Mouse (Mus musculus) liver, embryonic 14.5 days (tissue): ENCODE results near the gene Guca2b. TPM values are rescaled to one million over a fixed set of nuclear protein-coding genes. Genes with fewer than 3 reads are reported as not detected.

Source experiments
- ATAC-seq: fragments of 200-750 bp; cut with Nextera tagmentation; 2 replicates; pipeline ENCODE4 v1.8.0; 2017; ENCODE audit warnings: moderate number of reproducible peaks, mild to moderate bottlenecking, moderate library complexity; ENCODE audit not compliant: insufficient read depth
- DNase-seq, 3 experiments: peaks; one replicate each; pipeline ENCODE4 v3.0.0-alpha.2; 2012 to 2013; ENCODE audit warnings: low read depth in 3 of 3, low spot score in 3 of 3
- H3K27ac ChIP-seq: fragments of 300-500 bp; sonication (generic); 2 replicates; pipeline ENCODE4 v1.5.1; 2014; ENCODE audit warnings: moderate library complexity, mild to moderate bottlenecking, control low read depth, inconsistent platforms
- H3K27me3 ChIP-seq: fragments of 300-500 bp; sonication (generic); 2 replicates; pipeline ENCODE4 v1.6.1; 2014; ENCODE audit warnings: mild to moderate bottlenecking, low read length, moderate library complexity; ENCODE audit not compliant: control insufficient read depth, insufficient read depth
- H3K36me3 ChIP-seq: fragments of 300-500 bp; sonication (generic); replicated peaks from 2 replicates; pipeline ENCODE4 v1.6.1; 2014; ENCODE audit warnings: low read depth; ENCODE audit not compliant: control insufficient read depth, insufficient read depth
- H3K4me1 ChIP-seq, 2 experiments: fragments of 200-500 bp in 1 of 2; fragments of 300-500 bp in 1 of 2; sonication (generic) in 1 of 2; replicated peaks; 2 replicates each; pipeline ENCODE4 v1.6.1; 2012 to 2014; ENCODE audit warnings: antibody characterized with exemption in 1 of 2, inconsistent platforms in 1 of 2, low read length in 1 of 2; ENCODE audit not compliant: control insufficient read depth in 2 of 2, insufficient read depth in 2 of 2
- H3K4me2 ChIP-seq: fragments of 300-500 bp; sonication (generic); 2 replicates; pipeline ENCODE4 v1.6.1; 2014; ENCODE audit warnings: low read depth, mild to moderate bottlenecking, control low read depth, moderate library complexity
- H3K4me3 ChIP-seq, 2 experiments: fragments of 200-500 bp in 1 of 2; fragments of 300-500 bp in 1 of 2; sonication (generic) in 1 of 2; 2 replicates each; pipeline ENCODE4 v1.5.1; 2012 to 2014; ENCODE audit warnings: low read depth in 2 of 2, low read length in 2 of 2, mild to moderate bottlenecking in 2 of 2, control low read depth in 1 of 2, inconsistent platforms in 1 of 2, moderate library complexity in 1 of 2; ENCODE audit not compliant: insufficient read depth in 1 of 2
- H3K9ac ChIP-seq: fragments of 300-500 bp; sonication (generic); replicated peaks from 2 replicates; pipeline ENCODE4 v1.6.1; 2014; ENCODE audit warnings: mild to moderate bottlenecking, control low read depth, moderate library complexity
- H3K9me3 ChIP-seq: fragments of 300-500 bp; sonication (generic); 2 replicates; pipeline ENCODE4 v1.6.1; 2016; ENCODE audit warnings: low read length, mixed read lengths; ENCODE audit not compliant: control insufficient read depth
- CTCF ChIP-seq: IDR thresholded peaks from 2 replicates; pipeline ENCODE4 v1.5.1; 2016; ENCODE audit warnings: antibody characterized with exemption, low read depth, control low read depth
- EP300 ChIP-seq: IDR thresholded peaks from 2 replicates; pipeline ENCODE4 v1.6.1; 2016; ENCODE audit warnings: antibody characterized with exemption, low read depth
- WGBS: fragments of 180-500 bp; shearing (Covaris S2); extraction: QIAGEN DNeasy Blood & Tissue Kit; methylation state at CpG from one replicate; pipeline ENCODE4 v1.1.7; 2014; ENCODE audit not compliant: insufficient replicate concordance; 5-methylcytosine and 5-hydroxymethylcytosine counted together
- polyA plus RNA-seq, 2 experiments: library from polyadenylated mRNA; depleted of rRNA in 1 of 2; stranded (reverse) in 1 of 2; unstranded in 1 of 2; fragments of >200 nt; fragmentation: Nextera tagmentation in 1 of 2; extraction: Ambion mirVana in 1 of 2; gene quantifications; 2 replicates each; pipeline versions ENCODE4 v1.2.1 to v1.2.3; 2012 to 2014

The Guca2b gene
- polyA plus RNA-seq, 2 experiments = 0.12 TPM; not detected in 1

DNA sequence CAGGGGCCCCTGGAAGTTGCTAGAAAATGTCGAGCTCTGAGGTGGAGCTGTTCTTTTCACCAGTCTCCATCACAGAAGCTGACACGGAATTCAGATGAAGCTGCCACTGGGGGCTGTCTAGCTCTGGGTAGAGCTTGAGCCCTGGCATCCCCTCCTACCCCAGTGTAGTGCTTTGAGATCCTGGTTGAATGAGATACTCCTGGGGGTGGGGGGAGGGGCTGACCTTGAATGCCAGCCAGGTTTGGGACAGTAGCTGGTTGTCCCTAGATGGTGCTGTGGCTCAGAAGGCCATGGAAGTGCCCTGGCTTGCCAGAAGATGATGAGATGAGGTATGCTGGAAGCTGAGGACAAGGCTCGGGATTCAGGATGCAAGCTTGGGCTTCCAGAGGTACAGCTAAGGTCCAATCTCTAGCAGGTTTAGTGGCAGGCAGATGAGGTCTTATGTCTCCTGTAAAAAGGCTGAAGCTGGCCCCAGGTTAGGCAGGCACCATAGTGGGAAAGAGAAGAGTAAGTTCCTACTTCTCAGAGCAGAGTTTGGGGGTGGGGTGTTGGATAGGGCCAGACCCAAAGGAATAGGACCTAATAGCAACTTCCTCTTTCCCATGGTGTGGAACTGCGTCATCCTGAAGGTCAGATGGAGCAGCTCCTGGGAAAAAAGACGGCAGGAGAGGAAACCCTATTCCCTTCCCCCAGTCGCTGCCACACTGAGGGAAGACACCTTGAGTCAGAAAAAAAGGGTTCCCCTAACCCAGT is 23.7 kb downstream of the Guca2b start:
- no peak overlapping the region for H3K4me2 ChIP-seq
- DNase-seq (no peak), ATAC-seq (no peak)
- H3K4me3 ChIP-seq = no peak overlapping the region
- no peaks in the 10 kb centered on the region for H3K9me3 ChIP-seq
- no peaks in the 10 kb centered on the region; the same call in 1 of the 2 replicates for H3K36me3 ChIP-seq
- TF ChIP-seq EP300 = no peak
- no peak for TF ChIP-seq CTCF
- no peak overlapping the region for H3K9ac ChIP-seq
- 45% methylated on average over 6 of the region's 6 CpGs for WGBS
- H3K4me1 ChIP-seq = peaks cover 0 to 10% of the 10 kb centered on the region in 2 experiments; a peak in 2 of 4 replicates
- no peaks in the 10 kb centered on the region for H3K27me3 ChIP-seq
- H3K27ac ChIP-seq = no peak overlapping the region

DNA sequence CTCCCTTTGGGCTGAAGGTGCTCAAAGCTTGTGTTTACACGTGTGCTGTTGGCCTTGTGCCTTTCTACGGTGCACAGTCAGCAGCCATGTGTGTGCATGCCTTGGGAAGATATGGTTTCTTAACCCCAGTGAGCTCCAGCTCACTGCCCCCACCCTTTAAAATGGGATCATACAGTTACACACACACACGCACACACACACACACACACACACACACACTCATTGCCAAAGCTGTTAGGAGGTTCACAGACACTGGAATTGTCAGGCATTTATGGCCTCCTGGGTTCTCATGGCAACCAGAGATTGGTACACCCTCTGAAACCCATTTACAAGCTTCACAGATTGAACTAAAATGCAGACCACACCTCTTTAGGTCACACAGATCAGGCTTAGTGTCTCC is 24.8 kb downstream of the Guca2b start:
- H3K4me2 ChIP-seq = no peak overlapping the region
- peaks cover 0 to 10% of the 10 kb centered on the region in 2 experiments; a peak in 2 of 4 replicates for H3K4me1 ChIP-seq
- ATAC-seq (no peak), DNase-seq (no peak)
- no peaks in the 10 kb centered on the region; the same call in 1 of the 2 replicates for H3K36me3 ChIP-seq
- 68% methylated on average over 3 of the region's 3 CpGs for WGBS
- no peaks in the 10 kb centered on the region for H3K9me3 ChIP-seq
- no peak for TF ChIP-seq CTCF
- H3K27ac ChIP-seq = no peak overlapping the region
- no peak overlapping the region for H3K4me3 ChIP-seq
- H3K27me3 ChIP-seq = no peaks in the 10 kb centered on the region
- H3K9ac ChIP-seq = no peak overlapping the region

DNA sequence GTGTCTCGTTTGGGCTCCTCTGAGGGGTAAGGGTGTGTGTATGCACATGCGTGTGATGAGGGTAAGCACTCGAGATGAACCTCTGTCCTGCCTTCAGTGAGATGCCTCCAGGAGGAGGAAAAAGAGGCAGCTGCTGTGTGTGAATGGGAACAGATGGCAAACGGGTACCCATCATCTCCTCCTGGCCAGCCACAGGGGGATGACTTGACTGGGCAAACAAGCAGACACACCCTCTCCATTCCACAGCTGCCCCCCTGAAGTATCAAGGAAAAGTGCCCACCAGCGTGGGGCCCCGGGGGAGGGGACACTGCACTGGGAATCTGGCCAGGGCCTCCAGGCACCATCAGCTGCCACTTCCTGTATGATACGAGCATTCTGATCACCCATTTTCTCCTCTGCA is 25.4 kb downstream of the Guca2b start:
- Histone ChIP-seq H3K4me2 (no peak overlapping the region), H3K27me3 (no peaks in the 10 kb centered on the region), H3K9ac (no peak overlapping the region), H3K4me3 (no peak overlapping the region), H3K9me3 (no peaks in the 10 kb centered on the region), H3K36me3 (no peaks in the 10 kb centered on the region; the same call in 1 of the 2 replicates), H3K27ac (no peak overlapping the region), H3K4me1 (peaks cover 0 to 10% of the 10 kb centered on the region in 2 experiments; a peak in 2 of 4 replicates)
- WGBS = 59% methylated on average over 7 of the region's 7 CpGs
- TF ChIP-seq EP300 (no peak), CTCF (no peak)
- no peak for DNase-seq
- ATAC-seq = no peak

DNA sequence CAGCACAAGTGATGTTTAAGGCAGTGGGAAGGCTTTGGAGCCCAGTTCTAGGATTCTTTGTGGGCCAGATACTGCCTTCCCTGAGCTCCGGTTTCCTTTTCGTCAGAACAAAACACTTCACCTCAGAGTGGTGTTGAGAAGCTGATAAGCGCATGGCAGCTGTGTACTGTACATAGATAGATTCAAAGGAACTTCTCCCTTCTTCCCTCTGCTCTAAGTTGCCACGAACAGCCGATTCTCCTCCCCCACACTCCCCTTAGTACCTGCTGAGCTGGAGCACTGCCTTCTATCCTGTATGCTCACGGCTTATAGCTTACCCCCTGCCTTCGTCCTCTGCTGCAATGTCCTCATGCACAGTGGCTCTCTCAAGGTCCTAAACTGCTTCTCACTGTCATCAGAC is 26.0 kb downstream of the Guca2b start:
- H3K4me1 ChIP-seq = peaks cover 0 to 10% of the 10 kb centered on the region in 2 experiments; a peak in 2 of 4 replicates
- no peak overlapping the region for H3K4me3 ChIP-seq
- no peaks in the 10 kb centered on the region for H3K27me3 ChIP-seq
- no peaks in the 10 kb centered on the region for H3K9me3 ChIP-seq
- TF ChIP-seq CTCF = no peak
- TF ChIP-seq EP300 = no peak
- 31% methylated on average over 7 of the region's 7 CpGs for WGBS
- ATAC-seq (no peak), DNase-seq (no peak)
- no peaks in the 10 kb centered on the region; the same call in 1 of the 2 replicates for H3K36me3 ChIP-seq
- H3K9ac ChIP-seq = no peak overlapping the region
- no peak overlapping the region for H3K27ac ChIP-seq
- H3K4me2 ChIP-seq = no peak overlapping the region

DNA sequence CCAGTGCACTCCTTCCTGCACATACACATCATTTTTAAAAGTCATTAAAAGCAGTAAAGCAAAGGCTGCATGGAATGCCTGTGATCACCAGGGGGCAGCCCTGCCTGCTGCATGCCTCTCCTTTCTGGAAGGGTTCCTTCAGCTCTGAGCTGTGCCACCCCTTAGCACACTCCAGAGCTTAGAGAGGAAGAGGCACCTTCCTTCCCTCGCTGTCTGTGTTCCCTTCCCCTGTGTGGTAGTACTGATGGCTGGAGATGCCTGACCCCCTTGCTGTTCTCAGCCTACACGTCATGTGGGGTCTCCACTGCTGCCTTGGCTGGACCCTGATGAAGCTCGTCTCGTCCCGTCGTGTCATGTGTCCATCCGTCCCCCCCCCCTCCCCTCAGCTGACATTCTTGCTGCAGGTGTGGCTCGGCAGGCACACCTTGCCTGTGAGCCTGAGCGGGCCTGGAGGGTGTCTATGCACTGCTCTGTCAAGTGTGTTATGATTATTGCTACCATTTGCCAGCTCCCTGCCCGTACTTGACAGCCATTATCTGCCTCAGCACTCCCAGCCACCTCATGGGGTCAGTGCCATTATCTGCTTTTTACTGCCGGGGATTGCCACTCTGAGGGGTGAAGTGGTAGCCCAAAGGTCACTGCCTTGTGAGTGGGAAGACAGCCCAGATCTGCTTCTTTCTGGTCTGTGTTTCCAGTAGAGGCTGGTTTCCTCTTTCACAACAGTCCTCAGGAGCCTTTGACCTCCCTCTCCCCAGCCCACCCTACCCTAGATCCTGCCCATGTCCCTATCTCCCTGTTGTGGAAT is 27.4 kb downstream of the Guca2b start:
- DNase-seq = no peak

More for the DNA sequence above, 27.4 kb downstream of the Guca2b start:
- WGBS = 48% methylated on average over 11 of the region's 11 CpGs
- H3K4me3 ChIP-seq = no peak overlapping the region
- ATAC-seq = peak; percentile 47; the same call in 1 of the 2 replicates
- H3K9me3 ChIP-seq = no peaks in the 10 kb centered on the region
- H3K36me3 ChIP-seq = no peaks in the 10 kb centered on the region; the same call in 1 of the 2 replicates
- peaks cover 0 to 10% of the 10 kb centered on the region in 2 experiments; a peak in 2 of 4 replicates for H3K4me1 ChIP-seq
- H3K9ac ChIP-seq = no peak overlapping the region
- no peak overlapping the region for H3K27ac ChIP-seq
- H3K4me2 ChIP-seq = no peak overlapping the region
- TF ChIP-seq CTCF = peak; percentile 68
- no peak for TF ChIP-seq EP300
- H3K27me3 ChIP-seq = no peaks in the 10 kb centered on the region
